Mouse (Mus musculus) 3134 (cell line): ENCODE data around the gene Ltbp4.

Experiments
- DNase-seq: peaks from one replicate; pipeline ENCODE4 v3.0.0-alpha.2; 2011; ENCODE audit warnings: low spot score; ENCODE audit not compliant: insufficient read length; ENCODE audit errors: extremely low read depth

Ltbp4 gene

DNA sequence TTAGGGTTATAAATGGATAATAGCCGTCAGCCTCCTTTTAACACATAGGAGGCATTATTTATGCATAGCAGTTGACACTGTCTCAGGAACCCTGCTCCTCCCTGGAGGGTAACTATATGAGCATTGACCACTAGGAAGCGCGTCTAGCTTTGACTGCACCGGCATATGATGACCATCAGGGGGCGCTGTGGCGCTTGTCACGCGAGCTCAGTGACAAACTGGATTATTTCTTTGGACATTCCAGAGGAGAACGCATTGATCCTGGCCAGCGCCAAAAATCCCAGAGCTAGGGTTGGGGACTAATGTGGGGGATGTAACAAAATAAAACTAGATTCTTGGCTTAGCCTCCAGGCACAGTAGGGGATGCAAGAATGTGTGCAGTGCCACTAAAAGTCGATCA, 35.3 kb downstream of the Ltbp4 start:
- DNase-seq = no peak

DNA sequence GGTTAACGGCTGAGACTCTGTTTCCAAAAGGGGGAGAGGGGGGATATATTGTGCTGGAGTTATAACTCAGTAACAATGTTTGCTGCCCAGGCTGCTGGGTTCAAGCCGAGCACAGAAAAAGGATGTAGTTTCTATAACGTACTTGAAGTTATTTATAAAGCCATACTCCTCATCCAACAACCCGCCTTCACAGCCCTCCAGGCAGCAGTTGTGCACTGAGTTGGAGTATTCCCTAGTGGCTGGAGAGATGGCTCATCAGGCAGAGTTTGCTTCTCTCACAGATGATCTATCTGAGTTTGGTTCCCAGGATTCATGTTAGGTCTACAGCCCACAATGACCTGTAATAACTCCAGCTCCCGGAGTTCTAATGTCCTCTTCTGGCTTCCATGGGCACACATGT, 36.7 kb downstream of the Ltbp4 start:
- DNase-seq = no peak

DNA sequence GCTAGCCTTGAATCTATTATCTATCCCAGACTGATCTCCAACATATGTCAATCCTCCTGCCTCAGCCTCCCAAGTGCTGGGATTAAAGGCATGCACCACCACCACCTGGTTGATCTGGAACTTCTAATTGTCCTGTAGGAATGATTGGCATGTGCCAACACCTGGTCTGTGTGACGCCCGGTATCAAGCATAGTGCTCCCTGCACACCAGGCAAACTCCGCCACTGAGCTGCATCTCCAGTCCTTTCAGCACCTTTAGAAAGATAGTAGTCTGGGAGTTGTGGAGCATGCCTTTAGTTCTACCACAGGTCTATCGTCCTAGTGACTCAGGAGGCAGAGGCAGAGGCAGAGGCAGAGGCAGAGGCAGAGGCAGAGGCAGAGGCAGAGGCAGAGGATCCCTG, 37.1 kb downstream of the Ltbp4 start:
- no peak for DNase-seq

- DNase-seq = no peak
Observed at GRCm38 (mm10) chr7:27298816-27299215, 38.7 kb downstream of the Ltbp4 start.

DNA sequence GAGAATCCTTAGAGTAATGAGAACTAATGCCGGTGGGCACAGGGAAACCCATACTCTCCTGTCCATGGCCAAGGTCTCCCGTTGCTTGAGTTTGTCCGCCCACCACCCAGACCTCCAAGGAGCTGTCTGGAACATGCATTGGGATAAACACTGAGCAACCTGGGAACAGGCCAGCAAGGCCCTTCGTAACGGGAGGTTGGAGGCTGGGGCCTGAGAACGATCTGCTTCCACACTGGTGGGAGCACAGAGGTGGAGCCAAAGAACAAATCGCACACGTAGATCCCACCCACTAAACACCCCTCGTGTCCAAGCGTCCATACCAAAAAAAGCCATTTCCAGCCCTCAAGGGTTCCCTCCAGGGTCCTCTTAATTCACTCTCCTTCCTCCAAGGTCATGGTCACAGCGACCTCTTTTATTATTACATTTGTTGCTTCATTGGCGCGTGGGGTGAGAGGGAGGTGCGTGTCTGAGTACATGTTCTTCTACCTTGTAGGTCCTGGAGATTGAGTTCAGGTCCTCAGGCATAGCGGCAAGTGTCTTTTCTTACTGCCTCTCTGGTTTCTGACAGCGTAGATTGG, 39.4 kb downstream of the Ltbp4 start:
- DNase-seq = no peak

DNA sequence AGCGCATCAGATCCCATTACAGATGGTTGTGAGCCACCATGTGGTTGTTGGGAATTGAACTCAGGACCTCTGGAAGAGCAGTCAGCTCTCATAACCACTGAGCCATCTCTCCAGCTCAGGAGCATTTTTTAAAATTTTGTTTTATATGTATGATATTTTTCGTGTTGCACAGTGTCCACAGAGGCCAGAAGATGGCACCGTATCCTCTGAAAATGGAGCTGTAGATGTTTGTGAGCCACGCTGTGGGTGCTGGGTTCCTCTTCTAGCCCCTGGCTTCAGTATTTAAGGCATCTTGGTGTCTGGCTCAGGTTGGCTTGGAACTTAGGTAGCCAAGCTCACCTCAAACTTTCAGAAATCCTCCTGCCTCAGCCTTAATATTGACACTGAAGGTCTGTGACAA, 41.0 kb downstream of the Ltbp4 start:
- no peak for DNase-seq

GRCm38 (mm10) chr7:27295956-27296355, 41.5 kb downstream of the Ltbp4 start:
- no peak for DNase-seq

GRCm38 (mm10) chr7:27291795-27292466, 45.6 kb downstream of the Ltbp4 start:
- DNase-seq = peak; percentile 24

- DNase-seq = no peak
Observed at GRCm38 (mm10) chr7:27290555-27290954, 46.9 kb downstream of the Ltbp4 start.

- no peak for DNase-seq
Observed at GRCm38 (mm10) chr7:27288732-27289131, 48.8 kb downstream of the Ltbp4 start.

GRCm38 (mm10) chr7:27285698-27286066, 51.8 kb downstream of the Ltbp4 start:
- DNase-seq = no peak

DNA sequence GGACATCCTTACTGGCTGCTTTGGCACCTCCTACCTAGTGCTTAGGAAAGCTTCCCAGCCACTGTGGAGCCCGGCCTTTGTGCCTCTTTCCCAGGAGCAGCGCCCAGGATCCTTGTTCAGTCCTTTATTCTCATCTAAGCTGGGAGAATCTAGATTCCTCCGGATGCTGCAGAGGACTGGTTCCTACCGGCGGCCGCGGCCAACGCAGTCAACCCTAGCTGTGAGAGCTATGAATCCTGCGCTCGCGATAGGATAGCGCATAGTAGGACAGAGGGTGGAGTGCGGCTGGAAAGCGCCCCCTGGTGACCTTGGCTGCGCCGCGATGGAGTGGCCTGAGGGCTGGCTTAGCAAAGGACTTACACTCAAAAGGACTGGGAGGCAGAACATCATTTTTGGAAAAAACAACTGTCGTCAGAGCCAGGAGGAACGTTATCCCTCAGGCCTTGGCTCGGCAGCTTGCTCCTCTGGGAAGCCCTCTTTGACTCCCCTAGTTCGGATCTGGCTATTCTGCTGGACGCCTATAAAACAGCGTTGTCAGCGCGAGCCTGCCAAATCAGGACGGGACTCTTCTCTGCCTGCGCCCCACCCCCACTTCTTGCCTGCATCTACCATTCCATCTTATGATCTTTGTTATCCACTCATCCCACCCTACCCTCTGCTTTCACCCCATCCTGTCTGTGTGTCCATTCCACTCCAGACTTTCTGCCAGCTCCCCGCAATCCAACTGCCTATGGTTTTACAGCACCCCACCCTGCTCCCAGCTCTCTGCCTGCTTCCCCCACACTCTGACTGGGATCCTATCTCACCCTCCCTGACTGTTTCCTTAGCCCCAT, 52.4 kb downstream of the Ltbp4 start:
- DNase-seq = no peak

DNA sequence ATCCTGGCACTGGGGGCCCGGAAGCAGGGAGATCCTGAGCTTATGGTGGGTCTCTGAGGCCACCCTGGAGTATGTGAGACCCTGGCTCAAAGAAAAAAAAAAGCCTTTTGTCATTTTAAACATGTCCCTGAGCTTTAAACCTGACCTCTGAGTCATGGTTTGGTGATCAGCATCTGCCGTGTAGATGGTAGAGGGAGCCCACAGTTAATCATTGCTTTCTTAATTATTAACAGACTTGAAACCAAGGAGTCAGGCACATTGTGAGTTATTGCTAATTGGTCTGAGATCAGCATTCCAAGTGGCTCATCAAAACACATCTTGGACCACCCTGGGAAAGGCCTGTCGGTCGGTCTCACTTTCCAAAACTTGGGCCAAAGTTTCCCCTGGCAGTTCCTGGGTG, 55.3 kb downstream of the Ltbp4 start:
- no peak for DNase-seq

GRCm38 (mm10) chr7:27281717-27282116, 55.8 kb downstream of the Ltbp4 start:
- no peak for DNase-seq

DNA sequence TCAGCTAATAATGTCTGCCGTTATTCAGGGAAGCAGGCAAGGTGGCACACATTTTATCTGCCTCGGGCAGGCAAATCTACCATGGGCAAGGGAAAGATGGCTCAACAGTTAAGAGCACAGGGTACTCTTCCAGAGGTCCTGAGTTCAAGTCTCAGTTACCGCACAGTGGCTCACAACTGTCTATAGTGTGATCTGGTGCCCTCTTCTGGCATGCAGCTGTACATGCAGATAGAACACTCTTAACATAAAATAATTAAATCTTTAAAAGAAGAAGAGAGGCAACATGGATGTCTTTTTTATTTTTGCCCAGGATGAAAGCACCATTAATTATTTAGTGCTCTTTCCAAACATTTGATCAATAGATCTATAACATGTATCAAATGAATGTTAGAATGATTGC, 60.3 kb downstream of the Ltbp4 start:
- no peak for DNase-seq

- no peak for DNase-seq
Observed at GRCm38 (mm10) chr7:27276021-27276420, 61.5 kb downstream of the Ltbp4 start.

- DNase-seq = no peak
Observed at GRCm38 (mm10) chr7:27274916-27275315, 62.6 kb downstream of the Ltbp4 start.

GRCm38 (mm10) chr7:27273739-27274351, 63.6 kb downstream of the Ltbp4 start:
- no peak for DNase-seq

DNA sequence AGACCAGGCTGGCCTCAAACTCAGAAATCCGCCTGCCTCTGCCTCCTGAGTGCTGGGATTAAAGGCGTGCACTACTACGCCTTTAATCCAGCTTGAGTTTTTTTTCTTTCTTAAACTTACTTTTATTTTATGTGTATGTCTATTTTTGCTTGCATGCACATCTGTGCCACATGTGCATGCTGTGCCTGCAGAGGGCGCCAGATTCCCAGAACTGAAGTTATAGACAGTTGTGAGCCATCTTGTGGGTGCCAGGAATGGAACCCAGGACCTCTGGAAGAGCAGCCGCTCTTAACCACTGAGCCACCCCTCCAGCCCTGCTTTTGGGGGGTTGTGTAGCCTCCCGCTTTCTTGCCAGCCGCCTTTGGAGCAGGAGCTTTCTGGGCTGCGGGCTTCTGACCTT, 66.1 kb downstream of the Ltbp4 start:
- no peak for DNase-seq

- DNase-seq = no peak
Observed at GRCm38 (mm10) chr7:27266515-27267128, 70.9 kb downstream of the Ltbp4 start.

DNA sequence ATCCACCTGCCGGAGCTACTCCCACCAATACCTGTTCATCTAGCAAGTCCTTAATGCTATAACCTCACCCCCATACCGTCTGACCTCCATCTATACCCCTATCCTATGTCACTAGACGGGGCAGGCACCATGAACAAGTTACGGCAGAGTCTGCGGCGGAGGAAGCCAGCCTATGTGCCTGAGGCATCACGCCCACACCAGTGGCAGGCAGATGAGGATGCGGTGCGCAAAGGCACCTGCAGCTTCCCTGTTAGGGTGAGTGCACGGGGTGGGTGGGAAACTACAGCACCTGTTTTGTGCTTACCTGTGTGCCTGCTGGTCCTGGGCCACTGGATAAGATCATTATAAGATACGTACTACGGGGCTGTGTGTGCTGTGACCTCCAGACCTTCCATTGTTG, 72.7 kb downstream of the Ltbp4 start:
- DNase-seq = no peak
